Comparison of ENCODE assay signal across 25 mouse cellular contexts in the genomic region with DNA sequence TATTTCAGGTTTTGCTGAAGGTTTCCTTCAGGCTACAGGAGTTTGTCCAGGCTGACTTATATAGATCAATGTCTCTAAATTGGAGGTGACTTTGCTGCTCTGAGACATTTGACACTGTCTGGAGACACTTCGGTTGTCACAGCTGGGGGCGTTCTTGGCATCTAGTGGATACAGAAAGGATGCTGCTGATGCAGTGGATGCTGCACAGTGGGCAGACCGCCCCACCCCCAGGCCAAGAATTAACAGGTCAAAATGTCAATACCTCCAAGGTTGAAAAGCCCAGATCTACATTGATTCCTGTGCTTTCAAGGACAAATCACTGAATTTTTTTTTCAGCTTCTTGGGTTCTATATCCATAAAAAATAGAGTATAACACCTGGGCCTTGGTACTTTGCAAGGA.
"Had no signal": no experiment of that assay in that cellular context is flagged by ENCODE, and none has a peak within 500 bp of the region (broad histone marks: within the 10 kb centered on the region; RNA-seq: fewer than 3 reads in every experiment).

No protein-coding gene starts in this region.

- H3K27ac ChIP-seq: gastrocnemius, adult 2 months; heart, embryonic 10.5 days; hindbrain, embryonic 10.5 days; hindbrain, embryonic 13.5 days; hindbrain, embryonic 15.5 days; intestine, embryonic 15.5 days; layer of hippocampus, adult 2 months; left cerebral cortex, adult 2 months; limb, embryonic 10.5 days; limb, embryonic 12.5 days had no signal

- H3K4me1 ChIP-seq: heart, embryonic 10.5 days; heart, embryonic 12.5 days; hindbrain, embryonic 10.5 days; hindbrain, embryonic 15.5 days; intestine, embryonic 15.5 days; limb, embryonic 10.5 days had no signal

- H3K9ac ChIP-seq: heart, embryonic 12.5 days; hindbrain, embryonic 13.5 days; hindbrain, embryonic 15.5 days; intestine, embryonic 15.5 days; limb, embryonic 12.5 days had no signal

- ATAC-seq: inflammation-experienced regulatory T-cells, adult 6 months; intestine, embryonic 15.5 days; intestine, postnatal 0 days had no signal

- H3K27me3 ChIP-seq: heart, embryonic 12.5 days; hindbrain, embryonic 13.5 days; hindbrain, embryonic 15.5 days; intestine, embryonic 15.5 days; limb, embryonic 12.5 days had no signal

- H3K36me3 ChIP-seq: heart, embryonic 10.5 days; heart, embryonic 12.5 days; hindbrain, embryonic 10.5 days; hindbrain, embryonic 13.5 days; hindbrain, embryonic 15.5 days; intestine, embryonic 15.5 days; limb, embryonic 10.5 days; limb, embryonic 12.5 days had no signal

- H3K4me3 ChIP-seq: gastrocnemius, adult 2 months; heart, embryonic 10.5 days; heart, embryonic 12.5 days; hindbrain, embryonic 10.5 days; hindbrain, embryonic 13.5 days; hindbrain, embryonic 15.5 days; intestine, embryonic 15.5 days; layer of hippocampus, adult 2 months; left cerebral cortex, adult 2 months; limb, embryonic 10.5 days; limb, embryonic 12.5 days had no signal

- H3K4me2 ChIP-seq: heart, embryonic 12.5 days; hindbrain, embryonic 13.5 days; hindbrain, embryonic 15.5 days; intestine, embryonic 15.5 days; limb, embryonic 12.5 days; liver, embryonic 11.5 days had no signal

- DNase-seq: gastrocnemius, adult 2 months; gastrocnemius, postnatal 10 days; gastrocnemius, postnatal 25 days; heart, adult 18-20 months; heart, postnatal 10 days; heart, postnatal 4 days; kidney, adult 18-20 months; kidney, adult 8-10 months; kidney, postnatal 10 days; kidney, postnatal 25 days; kidney, postnatal 4 days; liver had no signal

- H3K9me3 ChIP-seq: heart, embryonic 10.5 days; heart, embryonic 12.5 days; hindbrain, embryonic 10.5 days; hindbrain, embryonic 13.5 days; hindbrain, embryonic 15.5 days; intestine, embryonic 15.5 days; limb, embryonic 10.5 days; limb, embryonic 12.5 days had no signal
